Mouse (Mus musculus) liver, embryonic 16.5 days (tissue): Measurements from ENCODE around the gene Gpr155. TPM values are rescaled to one million over a fixed set of nuclear protein-coding genes. Genes with fewer than 3 reads are reported as not detected.

Experiments used
- ATAC-seq: fragments of 200-750 bp; cut with Nextera tagmentation; 2 replicates; pipeline ENCODE4 v1.8.0; 2017; ENCODE audit warnings: low read depth, mild to moderate bottlenecking, moderate number of reproducible peaks, moderate library complexity
- H3K27ac ChIP-seq: fragments of 300-500 bp; sonication (generic); 2 replicates; pipeline ENCODE4 v1.5.1; 2014; ENCODE audit warnings: mild to moderate bottlenecking, low read length
- H3K27me3 ChIP-seq: fragments of 300-500 bp; sonication (generic); 2 replicates; pipeline ENCODE4 v1.6.1; 2014; ENCODE audit warnings: low read depth, low read length, mixed read lengths; ENCODE audit not compliant: control insufficient read depth, insufficient read depth
- H3K36me3 ChIP-seq: fragments of 300-500 bp; sonication (generic); 2 replicates; pipeline ENCODE4 v1.6.1; 2014; ENCODE audit warnings: mild to moderate bottlenecking; ENCODE audit not compliant: control insufficient read depth, insufficient read depth
- H3K4me1 ChIP-seq: fragments of 300-500 bp; sonication (generic); 2 replicates; pipeline ENCODE4 v1.6.1; 2014; ENCODE audit warnings: low read depth, low read length, mixed read lengths; ENCODE audit not compliant: control insufficient read depth
- H3K4me2 ChIP-seq: fragments of 300-500 bp; sonication (generic); 2 replicates; pipeline ENCODE4 v1.6.1; 2014; ENCODE audit warnings: low read depth, low read length, mixed read lengths
- H3K4me3 ChIP-seq: fragments of 300-500 bp; sonication (generic); 2 replicates; pipeline ENCODE4 v1.5.1; 2014; ENCODE audit warnings: low read depth, mild to moderate bottlenecking, low read length
- H3K9ac ChIP-seq: fragments of 300-500 bp; sonication (generic); 2 replicates; pipeline ENCODE4 v1.6.1; 2014; ENCODE audit warnings: low read depth, low read length
- H3K9me3 ChIP-seq: fragments of 300-500 bp; sonication (generic); replicated peaks from 2 replicates; pipeline ENCODE4 v1.6.1; 2016; ENCODE audit warnings: low read length; ENCODE audit not compliant: control insufficient read depth
- WGBS: fragments of 180-500 bp; shearing (Covaris S2); extraction: QIAGEN DNeasy Blood & Tissue Kit; methylation state at CpG from one replicate; pipeline ENCODE4 v1.1.7; 2014; ENCODE audit not compliant: insufficient replicate concordance; 5-methylcytosine and 5-hydroxymethylcytosine counted together
- polyA plus RNA-seq: library from polyadenylated mRNA; unstranded; fragments of >200 nt; fragmentation: Nextera tagmentation; extraction: Ambion mirVana; gene quantifications from 2 replicates; pipeline ENCODE4 v1.2.1, GENCODE M21; 2015

The Gpr155 gene
- polyA plus RNA-seq, 1 experiment from 2014 or later, result 5.9 TPM

DNA sequence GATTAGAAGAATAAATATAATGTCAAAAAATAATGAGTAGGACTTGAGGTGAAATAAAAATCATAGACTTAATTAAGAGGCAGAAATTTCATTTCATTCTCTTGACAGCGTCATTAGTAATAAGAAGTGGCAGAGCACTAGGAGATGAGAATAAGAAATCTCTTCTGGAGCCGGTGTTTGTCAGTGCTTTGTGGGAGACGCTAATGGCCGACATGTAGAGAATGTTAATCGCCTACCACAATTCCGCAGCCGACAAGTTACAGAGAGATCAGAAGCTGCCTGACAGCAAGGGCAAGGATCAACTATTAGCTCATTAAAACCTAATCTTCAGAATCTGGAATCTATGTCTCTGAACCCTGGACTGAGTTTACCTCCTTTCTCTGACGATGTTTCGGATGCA lies 38.6 kb downstream of the Gpr155 start:
- Histone ChIP-seq H3K36me3 (no peaks in the 10 kb centered on the region), H3K27ac (no peak overlapping the region), H3K9ac (no peak overlapping the region), H3K27me3 (no peaks in the 10 kb centered on the region), H3K4me3 (no peak overlapping the region), H3K9me3 (no peaks in the 10 kb centered on the region), H3K4me1 (no peaks in the 10 kb centered on the region), H3K4me2 (no peak overlapping the region)
- WGBS, result 86% methylated on average over 9 of the region's 9 CpGs
- no peak for ATAC-seq

DNA sequence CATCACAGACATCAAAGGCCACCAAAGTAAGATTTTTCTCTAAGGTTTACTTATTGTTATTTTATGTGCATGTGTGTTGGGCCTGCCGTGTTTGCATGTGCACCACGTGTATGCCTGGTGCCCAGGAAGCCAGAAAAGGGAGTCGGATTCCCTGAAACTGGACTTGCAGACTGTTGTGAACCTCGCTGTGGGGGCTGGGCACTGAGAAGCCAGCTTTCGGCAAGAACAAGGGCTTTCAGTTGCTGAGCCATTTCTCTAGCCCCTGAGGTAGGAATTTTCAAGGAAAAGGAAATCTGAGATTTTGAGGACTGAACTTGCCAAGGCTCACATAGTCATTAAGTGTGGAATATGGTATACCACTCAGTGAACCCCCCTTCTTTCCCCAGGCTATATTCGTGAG lies 39.2 kb downstream of the Gpr155 start:
- Histone ChIP-seq H3K9ac (no peak overlapping the region), H3K4me2 (no peak overlapping the region), H3K4me3 (no peak overlapping the region), H3K36me3 (no peaks in the 10 kb centered on the region), H3K27ac (no peak overlapping the region), H3K9me3 (no peaks in the 10 kb centered on the region), H3K4me1 (no peaks in the 10 kb centered on the region), H3K27me3 (no peaks in the 10 kb centered on the region)
- no peak for ATAC-seq
- 74% methylated on average over 6 of the region's 6 CpGs for WGBS

- H3K27ac ChIP-seq, result no peak overlapping the region
Observed at GRCm38 (mm10) chr2:73346345-73347086, 39.9 kb downstream of the Gpr155 start.

DNA sequence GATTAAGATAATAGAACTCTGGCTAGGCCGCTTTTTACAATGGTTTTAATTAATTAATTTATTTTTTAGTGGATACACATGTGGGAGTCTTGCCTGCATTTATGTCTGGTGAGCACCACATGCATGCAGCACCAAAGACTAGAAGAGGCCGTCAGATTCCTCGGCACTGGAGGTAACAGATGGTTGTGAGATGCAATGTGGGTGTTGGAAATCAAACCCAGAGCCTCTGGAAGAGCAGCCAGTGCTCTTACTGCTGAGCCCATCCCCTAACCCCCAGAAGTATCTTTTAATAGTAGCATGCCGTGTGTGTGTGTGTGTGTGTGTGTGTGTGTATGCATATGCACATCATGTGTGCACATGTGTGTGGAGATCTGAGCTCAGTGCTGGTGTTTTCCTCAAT lies 41.2 kb downstream of the Gpr155 start:
- no peak overlapping the region for H3K9ac ChIP-seq
- H3K4me3 ChIP-seq, result no peak overlapping the region
- no peaks in the 10 kb centered on the region for H3K27me3 ChIP-seq
- no peak for ATAC-seq
- H3K36me3 ChIP-seq, result no peaks in the 10 kb centered on the region
- no peaks in the 10 kb centered on the region for H3K9me3 ChIP-seq
- H3K27ac ChIP-seq, result no peak overlapping the region
- H3K4me1 ChIP-seq, result no peaks in the 10 kb centered on the region
- no peak overlapping the region for H3K4me2 ChIP-seq
- WGBS, result 77% methylated on average over 4 of the region's 4 CpGs

More at GRCm38 (mm10) chr2:73346345-73347086, 39.9 kb downstream of the Gpr155 start:
- no peak for ATAC-seq
- no peak overlapping the region for H3K9ac ChIP-seq
- no peak overlapping the region for H3K4me3 ChIP-seq
- H3K27me3 ChIP-seq, result no peaks in the 10 kb centered on the region
- no peaks in the 10 kb centered on the region for H3K9me3 ChIP-seq
- no peaks in the 10 kb centered on the region for H3K36me3 ChIP-seq
- 71% methylated on average over 13 of the region's 13 CpGs for WGBS
- no peak overlapping the region for H3K4me2 ChIP-seq
- no peaks in the 10 kb centered on the region for H3K4me1 ChIP-seq

DNA sequence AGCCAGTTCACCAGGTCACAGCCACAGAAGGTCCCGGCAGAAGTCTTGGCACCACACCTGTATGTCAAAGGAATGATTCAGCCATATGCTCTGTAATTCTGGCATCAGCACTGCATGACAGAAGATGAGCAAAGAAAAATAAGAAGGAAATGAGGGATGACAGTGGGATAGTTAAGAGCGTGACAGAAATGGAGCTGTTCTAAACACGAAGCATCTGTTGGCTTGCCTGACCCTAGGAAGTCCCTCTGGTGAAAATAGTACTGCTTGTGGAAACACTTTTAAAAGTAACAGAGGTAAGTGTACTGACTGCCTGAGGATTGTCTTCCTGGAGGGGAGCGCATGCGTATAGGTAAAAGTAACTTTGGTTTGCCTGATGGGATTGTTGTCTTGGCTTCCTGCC lies 42.7 kb downstream of the Gpr155 start:
- Histone ChIP-seq H3K36me3 (no peaks in the 10 kb centered on the region), H3K4me3 (no peak overlapping the region), H3K9ac (no peak overlapping the region), H3K27ac (no peak overlapping the region), H3K4me2 (no peak overlapping the region), H3K27me3 (no peaks in the 10 kb centered on the region), H3K4me1 (no peaks in the 10 kb centered on the region), H3K9me3 (no peaks in the 10 kb centered on the region)
- 91% methylated on average over 5 of the region's 5 CpGs for WGBS
- ATAC-seq, result no peak

- WGBS, result 68% methylated on average over 8 of the region's 8 CpGs
- Histone ChIP-seq H3K4me1 (no peaks in the 10 kb centered on the region), H3K27me3 (no peaks in the 10 kb centered on the region), H3K4me3 (no peak overlapping the region), H3K27ac (no peak overlapping the region), H3K9ac (no peak overlapping the region), H3K36me3 (peaks cover 2% of the 10 kb centered on the region; the same call in 1 of the 2 replicates), H3K4me2 (no peak overlapping the region), H3K9me3 (no peaks in the 10 kb centered on the region)
- no peak for ATAC-seq
Observed at GRCm38 (mm10) chr2:73338415-73338814, 48.0 kb downstream of the Gpr155 start.

DNA sequence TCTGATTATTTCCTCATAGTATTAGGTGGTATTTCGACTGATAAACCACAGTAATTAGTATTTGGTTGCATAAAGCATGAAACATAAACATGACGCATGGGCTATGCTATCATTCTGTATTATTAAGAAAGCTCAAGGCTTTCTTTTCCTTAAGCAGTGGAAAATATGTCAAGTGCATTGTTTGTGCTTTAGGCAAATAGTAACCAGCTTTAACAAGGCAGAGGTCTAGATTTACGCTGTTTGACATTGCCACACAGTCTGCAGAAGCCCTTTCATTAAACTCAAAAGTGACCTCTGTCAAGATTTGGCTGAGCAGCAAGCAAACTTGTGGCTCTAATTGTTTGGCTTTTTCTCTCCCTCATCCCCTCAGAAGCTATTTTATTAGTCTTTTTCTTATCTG lies 50.4 kb downstream of the Gpr155 start:
- Histone ChIP-seq H3K4me2 (no peak overlapping the region), H3K27ac (no peak overlapping the region), H3K9me3 (no peaks in the 10 kb centered on the region), H3K36me3 (peaks cover 2% of the 10 kb centered on the region; the same call in 1 of the 2 replicates), H3K4me1 (no peaks in the 10 kb centered on the region), H3K4me3 (no peak overlapping the region), H3K9ac (no peak overlapping the region), H3K27me3 (no peaks in the 10 kb centered on the region)
- ATAC-seq, result no peak
- WGBS, result 77% methylated on average over 3 of the region's 3 CpGs

DNA sequence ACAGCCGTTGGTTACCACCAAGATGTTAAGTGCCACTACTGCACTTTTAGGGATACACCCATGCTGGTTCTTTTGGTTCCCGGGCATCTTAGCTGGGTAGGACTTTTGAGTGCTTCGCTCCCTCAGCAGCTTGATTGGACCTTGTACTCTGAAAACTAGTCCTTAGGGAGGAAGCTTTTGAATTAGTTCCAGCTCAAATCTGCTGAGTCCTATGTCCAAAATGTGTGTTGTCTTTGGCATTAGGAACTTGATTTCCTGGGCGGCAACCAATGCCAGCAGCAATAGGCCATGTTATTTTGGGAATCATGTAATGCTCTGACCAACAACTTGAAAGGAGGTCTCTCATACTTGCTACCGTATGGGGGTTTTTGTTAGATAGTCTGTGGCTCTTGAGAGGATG lies 60.5 kb downstream of the Gpr155 start:
- no peak overlapping the region for H3K9ac ChIP-seq
- H3K27me3 ChIP-seq, result no peaks in the 10 kb centered on the region
- ATAC-seq, result no peak
- peaks cover 6% of the 10 kb centered on the region for H3K36me3 ChIP-seq
- WGBS, result 83% methylated on average over 5 of the region's 5 CpGs
- no peak overlapping the region for H3K4me2 ChIP-seq
- H3K27ac ChIP-seq, result no peak overlapping the region
- no peaks in the 10 kb centered on the region for H3K4me1 ChIP-seq
- no peak overlapping the region for H3K4me3 ChIP-seq
- H3K9me3 ChIP-seq, result no peaks in the 10 kb centered on the region

DNA sequence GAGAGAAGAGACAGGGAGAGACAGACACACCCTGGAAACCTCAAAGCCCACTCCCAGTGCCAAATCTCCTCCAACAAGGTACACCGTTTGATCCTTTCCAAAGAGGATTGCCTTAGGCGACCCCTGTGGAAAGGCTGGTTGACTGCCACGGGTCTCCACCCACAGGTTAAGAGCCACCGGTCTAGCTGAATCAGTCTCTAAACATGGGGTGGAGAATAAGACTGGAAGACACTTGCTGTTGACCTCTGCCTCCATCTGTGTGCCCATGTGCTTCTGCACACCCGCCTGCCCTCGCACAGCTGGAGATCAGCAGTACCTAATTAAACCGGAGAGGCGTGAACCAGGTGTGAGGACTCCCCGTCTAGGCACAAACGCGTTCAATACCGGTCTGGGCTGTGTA lies 63.4 kb downstream of the Gpr155 start:
- Histone ChIP-seq H3K4me3 (no peak overlapping the region), H3K4me1 (no peaks in the 10 kb centered on the region), H3K27ac (no peak overlapping the region), H3K4me2 (no peak overlapping the region), H3K27me3 (no peaks in the 10 kb centered on the region), H3K36me3 (peaks cover 3% of the 10 kb centered on the region), H3K9ac (no peak overlapping the region), H3K9me3 (no peaks in the 10 kb centered on the region)
- WGBS, result 79% methylated on average over 12 of the region's 12 CpGs
- ATAC-seq, result no peak
